Mouse (Mus musculus): ENCODE measurements around the gene Crlf2. TPM values are rescaled to one million over a fixed set of nuclear protein-coding genes. Genes with fewer than 3 reads are reported as not detected.

Gene Crlf2
- polyA plus RNA-seq, 1 experiment from 2014 or later, result 13.1 TPM

DNA sequence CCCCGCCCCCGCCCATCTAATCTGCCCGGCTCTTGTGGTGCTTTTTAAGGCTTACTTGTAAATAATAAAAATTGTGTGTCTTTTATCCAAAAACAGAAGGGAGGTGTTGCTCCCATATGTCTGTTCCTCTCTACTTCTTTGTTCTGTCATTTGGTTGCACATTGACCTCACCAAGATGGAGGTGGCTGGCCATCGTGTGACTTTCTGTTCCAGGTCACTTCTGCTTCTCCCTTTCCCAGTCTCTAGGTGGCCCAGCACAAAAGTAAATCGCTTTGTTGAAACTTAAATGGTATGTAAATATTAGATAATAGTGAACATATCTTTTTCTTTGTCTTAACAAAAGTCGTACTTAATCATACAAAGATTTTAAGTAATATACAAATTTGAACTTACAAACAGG lies 398 bp upstream of the Crlf2 start:
- no peaks in the 10 kb centered on the region for H3K27me3 ChIP-seq (replicated peaks; ENCODE audit: control insufficient read depth, insufficient read depth, low read length)
- TF ChIP-seq CTCF (IDR thresholded peaks at IDR 0.05; ENCODE audit: low read depth), result no peak
- H3K4me3 ChIP-seq (ENCODE audit: low read depth, low read length), result peak overlapping the region; percentile 72
- no peak for ATAC-seq
- peaks cover 15% of the 10 kb centered on the region for H3K9me3 ChIP-seq (ENCODE audit: control insufficient read depth)
- no peaks in the 10 kb centered on the region for H3K4me1 ChIP-seq (replicated peaks; ENCODE audit: control insufficient read depth, insufficient read depth, low read length)
- H3K9ac ChIP-seq (ENCODE audit: low read depth, low read length), result no peak overlapping the region
- H3K27ac ChIP-seq (ENCODE audit: low read depth, low read length), result peak overlapping the region; percentile 97; the same call in 1 of the 2 replicates
- peak overlapping the region; percentile 69 for H3K4me2 ChIP-seq (replicated peaks; ENCODE audit: low read depth)
- WGBS, result 21% methylated on average over 6 of the region's 6 CpGs
- H3K36me3 ChIP-seq (ENCODE audit: control insufficient read depth, insufficient read depth), result peaks cover 13% of the 10 kb centered on the region; the same call in 1 of the 2 replicates

- Histone ChIP-seq H3K4me2 (replicated peaks; ENCODE audit: low read depth) (peak overlapping the region; percentile 69), H3K27me3 (replicated peaks; ENCODE audit: control insufficient read depth, insufficient read depth, low read length) (no peaks in the 10 kb centered on the region), H3K9ac (ENCODE audit: low read depth, low read length) (0 out of 2 replicates have a peak overlapping the region, but pooled peaks have one; percentile 34), H3K9me3 (ENCODE audit: control insufficient read depth) (peaks cover 19% of the 10 kb centered on the region), H3K36me3 (ENCODE audit: control insufficient read depth, insufficient read depth) (peaks cover 13% of the 10 kb centered on the region; the same call in 1 of the 2 replicates), H3K27ac (ENCODE audit: low read depth, low read length) (peak overlapping the region; percentile 97), H3K4me1 (replicated peaks; ENCODE audit: control insufficient read depth, insufficient read depth, low read length) (no peaks in the 10 kb centered on the region), H3K4me3 (ENCODE audit: low read depth, low read length) (peak overlapping the region; percentile 72)
- ATAC-seq, result no peak
- 0% methylated on average over 9 of the region's 9 CpGs for WGBS
- TF ChIP-seq CTCF (IDR thresholded peaks at IDR 0.05; ENCODE audit: low read depth), result no peak
Observed at GRCm38 (mm10) chr5:109558123-109558403, 730 bp downstream of the Crlf2 start.

GRCm38 (mm10) chr5:109557321-109558122 lies 1.3 kb downstream of the Crlf2 start:
- peak overlapping the region; percentile 34; the same call in 1 of the 2 replicates for H3K9ac ChIP-seq (ENCODE audit: low read depth, low read length)
- H3K27me3 ChIP-seq (replicated peaks; ENCODE audit: control insufficient read depth, insufficient read depth, low read length), result no peaks in the 10 kb centered on the region
- peak overlapping the region; percentile 97 for H3K27ac ChIP-seq (ENCODE audit: low read depth, low read length)
- peaks cover 13% of the 10 kb centered on the region; the same call in 1 of the 2 replicates for H3K36me3 ChIP-seq (ENCODE audit: control insufficient read depth, insufficient read depth)
- under 1% methylated on average over 35 of the region's 35 CpGs for WGBS
- peak overlapping the region; percentile 69 for H3K4me2 ChIP-seq (replicated peaks; ENCODE audit: low read depth)
- peak; percentile 76 for ATAC-seq
- peak overlapping the region; percentile 72 for H3K4me3 ChIP-seq (ENCODE audit: low read depth, low read length)
- H3K4me1 ChIP-seq (replicated peaks; ENCODE audit: control insufficient read depth, insufficient read depth, low read length), result no peaks in the 10 kb centered on the region
- TF ChIP-seq CTCF (IDR thresholded peaks at IDR 0.05; ENCODE audit: low read depth), result no peak
- peaks cover 24% of the 10 kb centered on the region for H3K9me3 ChIP-seq (ENCODE audit: control insufficient read depth)

GRCm38 (mm10) chr5:109556591-109557320 lies 2.0 kb downstream of the Crlf2 start:
- peaks cover 13% of the 10 kb centered on the region; the same call in 1 of the 2 replicates for H3K36me3 ChIP-seq (ENCODE audit: control insufficient read depth, insufficient read depth)
- no peak for TF ChIP-seq CTCF (IDR thresholded peaks at IDR 0.05; ENCODE audit: low read depth)
- no peak overlapping the region for H3K9ac ChIP-seq (ENCODE audit: low read depth, low read length)
- 5% methylated on average over 40 of the region's 40 CpGs for WGBS
- H3K4me3 ChIP-seq (ENCODE audit: low read depth, low read length), result peak overlapping the region; percentile 72
- H3K27me3 ChIP-seq (replicated peaks; ENCODE audit: control insufficient read depth, insufficient read depth, low read length), result no peaks in the 10 kb centered on the region
- H3K4me2 ChIP-seq (replicated peaks; ENCODE audit: low read depth), result peak overlapping the region; percentile 69
- no peaks in the 10 kb centered on the region for H3K4me1 ChIP-seq (replicated peaks; ENCODE audit: control insufficient read depth, insufficient read depth, low read length)
- ATAC-seq, result peak; percentile 74
- H3K9me3 ChIP-seq (ENCODE audit: control insufficient read depth), result peaks cover 25% of the 10 kb centered on the region
- peak overlapping the region; percentile 97 for H3K27ac ChIP-seq (ENCODE audit: low read depth, low read length)

DNA sequence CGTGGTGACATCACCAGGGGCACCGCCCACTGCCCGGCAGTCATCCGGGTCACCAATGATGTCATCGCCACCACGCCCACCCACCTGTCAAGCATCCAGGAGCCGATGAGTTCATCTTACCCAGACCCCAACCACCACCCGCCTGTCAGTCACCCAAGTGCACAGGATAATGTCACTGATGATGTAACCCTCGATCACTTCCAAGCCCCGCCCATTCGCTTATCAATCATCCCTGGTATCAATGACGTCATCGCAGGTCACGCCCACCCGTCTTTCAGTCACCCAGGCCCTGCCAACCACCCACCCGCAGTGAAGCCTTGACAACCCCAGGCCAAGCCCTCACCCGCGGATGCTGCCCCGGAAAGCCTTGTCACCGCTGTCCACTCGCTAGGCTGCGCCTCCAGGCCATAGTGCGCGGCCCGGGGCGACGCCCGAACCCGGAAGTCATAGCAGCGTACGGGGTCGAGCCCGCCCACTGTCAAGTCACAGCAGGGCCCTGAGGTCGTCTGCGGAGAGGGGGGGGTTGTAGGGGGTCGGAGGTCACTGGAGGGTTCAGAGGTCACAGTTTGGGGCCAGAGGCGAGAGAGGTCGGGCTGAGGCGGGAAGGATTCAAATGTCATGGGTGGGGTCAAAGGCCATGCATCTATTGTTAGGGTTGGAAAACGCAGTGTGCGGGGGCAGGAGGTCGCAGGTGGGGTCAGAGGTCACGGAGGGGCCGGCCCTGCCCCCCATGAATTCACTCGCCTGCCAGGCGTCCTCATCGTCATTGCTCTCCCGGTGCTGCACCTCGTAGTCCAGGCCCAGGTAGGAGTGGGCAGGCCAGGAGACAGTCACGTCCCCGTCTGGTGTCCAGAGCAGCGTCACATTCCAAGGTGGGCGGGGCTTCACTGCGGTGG lies 2.9 kb downstream of the Crlf2 start:
- peak overlapping the region; percentile 69 for H3K4me2 ChIP-seq (replicated peaks; ENCODE audit: low read depth)

More for the DNA sequence above, 2.9 kb downstream of the Crlf2 start:
- Histone ChIP-seq H3K4me3 (ENCODE audit: low read depth, low read length) (peak overlapping the region; percentile 72), H3K27me3 (replicated peaks; ENCODE audit: control insufficient read depth, insufficient read depth, low read length) (no peaks in the 10 kb centered on the region), H3K27ac (ENCODE audit: low read depth, low read length) (peak overlapping the region; percentile 97), H3K9me3 (ENCODE audit: control insufficient read depth) (peaks cover 28% of the 10 kb centered on the region), H3K9ac (ENCODE audit: low read depth, low read length) (no peak overlapping the region), H3K36me3 (ENCODE audit: control insufficient read depth, insufficient read depth) (peaks cover 13% of the 10 kb centered on the region; the same call in 1 of the 2 replicates), H3K4me1 (replicated peaks; ENCODE audit: control insufficient read depth, insufficient read depth, low read length) (no peaks in the 10 kb centered on the region)
- no peak for ATAC-seq
- 77% methylated on average over 54 of the region's 54 CpGs for WGBS
- TF ChIP-seq CTCF (IDR thresholded peaks at IDR 0.05; ENCODE audit: low read depth), result no peak
